ENCODE assay signal across 8 mouse cellular contexts in the genomic region with DNA sequence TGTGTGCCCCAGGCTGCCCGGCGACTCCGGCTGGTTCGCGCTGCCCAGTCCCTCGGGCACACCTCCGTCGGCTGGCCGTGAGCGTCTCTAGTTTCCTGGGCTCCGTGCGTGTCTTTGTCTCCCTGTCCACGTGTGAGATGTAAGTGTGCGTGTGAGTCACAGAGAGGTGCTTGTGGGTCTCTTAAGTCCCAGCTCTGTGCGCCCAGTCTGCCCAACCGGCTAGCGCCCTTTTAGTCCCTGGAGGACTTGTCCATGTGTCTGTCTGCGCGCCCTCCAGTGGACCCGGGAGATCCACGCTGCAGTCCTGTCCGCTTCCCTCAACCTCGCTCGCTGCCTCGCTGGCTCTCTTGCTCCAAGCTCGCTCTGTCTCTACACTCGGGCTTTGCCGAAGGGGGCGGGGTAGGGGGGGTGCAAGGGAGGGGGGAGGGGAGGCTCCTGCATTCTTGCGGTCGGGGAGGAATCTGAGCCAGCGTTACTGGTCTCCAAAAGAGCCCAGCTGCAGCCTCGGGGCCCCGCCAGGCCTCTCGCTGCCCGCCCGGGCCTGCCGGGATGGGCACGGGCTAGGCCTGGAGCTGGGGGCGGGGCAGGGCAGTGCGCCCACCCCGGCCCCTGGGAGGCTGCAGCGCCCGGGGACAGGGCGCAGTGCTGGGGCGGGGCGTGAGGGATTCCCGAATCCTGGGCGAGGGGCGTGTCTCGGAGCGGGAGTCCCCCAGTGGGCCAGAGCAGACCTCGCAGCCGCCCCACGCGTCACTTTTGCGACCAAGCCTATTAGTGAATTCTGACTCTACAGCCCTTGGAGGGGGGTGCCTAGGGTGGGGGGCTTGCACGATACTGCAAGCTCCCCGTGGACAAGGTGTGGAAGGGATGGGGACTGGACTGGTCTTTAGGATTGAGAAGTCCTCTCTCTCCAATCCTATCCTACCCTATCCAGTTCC. TPM values are rescaled to one million over a fixed set of nuclear protein-coding genes. Genes with fewer than 3 reads are reported as not detected.
A peak's percentile ranks its signal among the peaks of the same experiment; 100 is the strongest.
DNase-seq lines count a peak whose midpoint lies in the region; ATAC-seq and TF ChIP-seq lines count a peak whose summit lies in the region.

No protein-coding gene starts in this region.

- peak overlapping the region; percentile 56 for H3K4me3 ChIP-seq in embryonic facial prominence, embryonic 10.5 days
- peak overlapping the region; percentile 58 for H3K4me3 ChIP-seq in heart, embryonic 13.5 days
- peak overlapping the region; percentile 41 for H3K4me3 ChIP-seq in kidney, postnatal 0 days (replicated peaks; ENCODE audit: low read depth, low read length)
- H3K4me3 ChIP-seq in lung, postnatal 0 days (ENCODE audit: low read depth, low read length): peak overlapping the region; percentile 31

- H3K9me3 ChIP-seq in embryonic facial prominence, embryonic 10.5 days: no peaks in the 10 kb centered on the region
- no peaks in the 10 kb centered on the region for H3K9me3 ChIP-seq in heart, embryonic 13.5 days
- H3K9me3 ChIP-seq in kidney, postnatal 0 days (replicated peaks; ENCODE audit: low read length): no peaks in the 10 kb centered on the region
- no peaks in the 10 kb centered on the region for H3K9me3 ChIP-seq in lung, postnatal 0 days (ENCODE audit: low read length)

- peaks cover 86% of the 10 kb centered on the region for H3K4me1 ChIP-seq in embryonic facial prominence, embryonic 10.5 days
- peaks cover 81% of the 10 kb centered on the region for H3K4me1 ChIP-seq in heart, embryonic 13.5 days
- peaks cover 61% of the 10 kb centered on the region for H3K4me1 ChIP-seq in kidney, postnatal 0 days (replicated peaks; ENCODE audit: insufficient read depth, low read length)
- peaks cover 60% of the 10 kb centered on the region for H3K4me1 ChIP-seq in lung, postnatal 0 days (ENCODE audit: insufficient read depth, low read depth, low read length)

- H3K27me3 ChIP-seq in embryonic facial prominence, embryonic 10.5 days (replicated peaks; ENCODE audit: low read depth, poor library complexity, severe bottlenecking): peaks cover 7% of the 10 kb centered on the region; the same call in 1 of the 2 replicates
- no peaks in the 10 kb centered on the region for H3K27me3 ChIP-seq in heart, embryonic 13.5 days (replicated peaks)
- H3K27me3 ChIP-seq in kidney, postnatal 0 days (ENCODE audit: insufficient read depth, low read length): no peaks in the 10 kb centered on the region
- H3K27me3 ChIP-seq in lung, postnatal 0 days (replicated peaks; ENCODE audit: insufficient read depth, low read length): no peaks in the 10 kb centered on the region

- TF ChIP-seq CTCF in kidney, postnatal 0 days (IDR thresholded peaks at IDR 0.05; ENCODE audit: low read depth): peak; percentile 61
- peak; percentile 71 for TF ChIP-seq CTCF in lung, postnatal 0 days (IDR thresholded peaks at IDR 0.05)

- peak overlapping the region; percentile 85 for H3K9ac ChIP-seq in heart, embryonic 13.5 days
- H3K9ac ChIP-seq in kidney, postnatal 0 days (ENCODE audit: low read depth, low read length): peak overlapping the region; percentile 62
- peak overlapping the region; percentile 29; the same call in 1 of the 2 replicates for H3K9ac ChIP-seq in lung, postnatal 0 days (replicated peaks; ENCODE audit: low read depth)

- peak; percentile 66 for DNase-seq in CD4-positive, CD25-positive, alpha-beta regulatory T cell, adult 2 months (ENCODE audit: low read depth, low spot score)
- DNase-seq in R1 (ENCODE audit: low read depth, low spot score): peak; percentile 79
- DNase-seq in embryonic facial prominence, embryonic 10.5 days (ENCODE audit: low spot score): peak; percentile 94
- DNase-seq in kidney, postnatal 0 days (ENCODE audit: low spot score): peak; percentile 93
- peak; percentile 95 for DNase-seq in lung, postnatal 0 days (ENCODE audit: low spot score)
- peak; percentile 80 for DNase-seq in retina, embryonic 14.5 days (ENCODE audit: low spot score)
- no peak for DNase-seq in layer of hippocampus, adult 9-11 months

- under 1% methylated on average over 59 of the region's 59 CpGs for WGBS in embryonic facial prominence, embryonic 10.5 days
- 1% methylated on average over 59 of the region's 59 CpGs for WGBS in heart, embryonic 13.5 days
- whole genome bisulfite sequencing in kidney, postnatal 0 days: 1% methylated on average over 58 of the region's 59 CpGs
- WGBS in lung, postnatal 0 days: under 1% methylated on average over 41 of the region's 59 CpGs

- TF ChIP-seq EP300 in lung, postnatal 0 days (IDR thresholded peaks at IDR 0.05): no peak

- ATAC-seq in heart, embryonic 13.5 days (ENCODE audit: extremely low read depth, insufficient number of reproducible peaks, low FRiP score, low TSS enrichment): peak; percentile 67
- ATAC-seq in kidney, postnatal 0 days (replicated peaks; ENCODE audit: low FRiP score, low read depth): peak; percentile 74
- peak; percentile 80 for ATAC-seq in lung, postnatal 0 days

- peak overlapping the region; percentile 93 for H3K27ac ChIP-seq in embryonic facial prominence, embryonic 10.5 days (replicated peaks)
- peak overlapping the region; percentile 100 for H3K27ac ChIP-seq in heart, embryonic 13.5 days (replicated peaks)
- peak overlapping the region; percentile 91 for H3K27ac ChIP-seq in kidney, postnatal 0 days
- peak overlapping the region; percentile 81 for H3K27ac ChIP-seq in lung, postnatal 0 days (ENCODE audit: low read length)

- H3K36me3 ChIP-seq in embryonic facial prominence, embryonic 10.5 days (replicated peaks): peaks cover 42% of the 10 kb centered on the region
- peaks cover 36% of the 10 kb centered on the region for H3K36me3 ChIP-seq in heart, embryonic 13.5 days
- H3K36me3 ChIP-seq in kidney, postnatal 0 days (ENCODE audit: insufficient read depth, low read length): 0 out of 2 replicates have a peak, but pooled peaks cover 5% of the 10 kb centered on the region
- no peaks in the 10 kb centered on the region for H3K36me3 ChIP-seq in lung, postnatal 0 days (ENCODE audit: insufficient read depth, low read length)

- peak overlapping the region; percentile 79 for H3K4me2 ChIP-seq in heart, embryonic 13.5 days
- peak overlapping the region; percentile 76 for H3K4me2 ChIP-seq in kidney, postnatal 0 days (ENCODE audit: low read length)
- H3K4me2 ChIP-seq in lung, postnatal 0 days (replicated peaks; ENCODE audit: low read depth, low read length): peak overlapping the region; percentile 67

RNA-seq across cellular contexts. Expression of a gene that starts 16.1 kb away (rescaled TPM):
- 7.4 and 7.7 TPM in 2 replicates for polyA plus RNA-seq in embryonic facial prominence, embryonic 10.5 days (2016; fragmentation: Nextera tagmentation; extraction: Ambion mirVana)
- polyA plus RNA-seq in heart, embryonic 13.5 days (2015; fragmentation: Nextera tagmentation; extraction: Ambion mirVana): 7.3 and 9.4 TPM in 2 replicates
- polyA plus RNA-seq in kidney, postnatal 0 days (2015; fragmentation: Nextera tagmentation; extraction: Ambion mirVana): 8.7 and 9.1 TPM in 2 replicates
- 10.7 and 12.3 TPM in 2 replicates for polyA plus RNA-seq in lung, postnatal 0 days (2015; fragmentation: Nextera tagmentation; extraction: Ambion mirVana)

RNA-seq across cellular contexts. Expression of a gene that starts 43.9 kb away (rescaled TPM):
- 0.41 and 0.59 TPM in 2 replicates for polyA plus RNA-seq in embryonic facial prominence, embryonic 10.5 days (2016; fragmentation: Nextera tagmentation; extraction: Ambion mirVana)
- polyA plus RNA-seq in heart, embryonic 13.5 days (2015; fragmentation: Nextera tagmentation; extraction: Ambion mirVana): not detected in 2 replicates
- 19.9 and 27.8 TPM in 2 replicates for polyA plus RNA-seq in kidney, postnatal 0 days (2015; fragmentation: Nextera tagmentation; extraction: Ambion mirVana)
- polyA plus RNA-seq in lung, postnatal 0 days (2015; fragmentation: Nextera tagmentation; extraction: Ambion mirVana): 2.2 and 2.3 TPM in 2 replicates

RNA-seq across cellular contexts. Expression of a gene that starts 57.8 kb away (rescaled TPM):
- polyA plus RNA-seq in embryonic facial prominence, embryonic 10.5 days (2016; fragmentation: Nextera tagmentation; extraction: Ambion mirVana): not detected in 2 replicates
- polyA plus RNA-seq in heart, embryonic 13.5 days (2015; fragmentation: Nextera tagmentation; extraction: Ambion mirVana): not detected in 2 replicates
- not detected in 2 replicates for polyA plus RNA-seq in kidney, postnatal 0 days (2015; fragmentation: Nextera tagmentation; extraction: Ambion mirVana)
- not detected in 2 replicates for polyA plus RNA-seq in lung, postnatal 0 days (2015; fragmentation: Nextera tagmentation; extraction: Ambion mirVana)

Comparison
In these comparisons a context has a peak if more than half of its experiments do, and no peak if none do; other contexts are left out.
1. H3K9ac ChIP-seq: peak in every context shown above with its lines; median percentile 85 in heart, embryonic 13.5 days; 62 in kidney, postnatal 0 days; 29 in lung, postnatal 0 days.